Mouse (Mus musculus) kidney, postnatal 0 days (tissue): ENCODE results near the gene Trpc6. TPM values are rescaled to one million over a fixed set of nuclear protein-coding genes. Genes with fewer than 3 reads are reported as not detected.

Source experiments
- ATAC-seq: fragments of 200-750 bp; cut with Nextera tagmentation; replicated peaks from 2 replicates; pipeline ENCODE4 v1.8.0; 2017; ENCODE audit warnings: low read depth, moderate number of reproducible peaks, moderate TSS enrichment, moderate library complexity; ENCODE audit not compliant: low FRiP score
- DNase-seq: peaks from one replicate; pipeline ENCODE4 v3.0.0-alpha.2; 2016; ENCODE audit warnings: low spot score
- H3K27ac ChIP-seq: fragments of 300-500 bp; sonication (generic); 2 replicates; pipeline ENCODE4 v1.5.1; 2014; ENCODE audit warnings: mild to moderate bottlenecking
- H3K27me3 ChIP-seq: fragments of 300-500 bp; sonication (generic); 2 replicates; pipeline ENCODE4 v1.6.1; 2014; ENCODE audit warnings: low read length, mixed read lengths; ENCODE audit not compliant: insufficient read depth
- H3K36me3 ChIP-seq: fragments of 300-500 bp; sonication (generic); 2 replicates; pipeline ENCODE4 v1.6.1; 2014; ENCODE audit warnings: low read length, mixed read lengths; ENCODE audit not compliant: insufficient read depth
- H3K4me1 ChIP-seq: fragments of 300-500 bp; sonication (generic); replicated peaks from 2 replicates; pipeline ENCODE4 v1.6.1; 2014; ENCODE audit warnings: antibody characterized with exemption, low read length, mixed read lengths; ENCODE audit not compliant: insufficient read depth
- H3K4me2 ChIP-seq: fragments of 300-500 bp; sonication (generic); 2 replicates; pipeline ENCODE4 v1.6.1; 2014; ENCODE audit warnings: mild to moderate bottlenecking, low read length, moderate library complexity, mixed read lengths
- H3K4me3 ChIP-seq: fragments of 300-500 bp; sonication (generic); replicated peaks from 2 replicates; pipeline ENCODE4 v1.5.1; 2014; ENCODE audit warnings: low read depth, low read length
- H3K9ac ChIP-seq: fragments of 300-500 bp; sonication (generic); 2 replicates; pipeline ENCODE4 v1.6.1; 2014; ENCODE audit warnings: low read depth, low read length
- H3K9me3 ChIP-seq: fragments of 300-500 bp; sonication (generic); replicated peaks from 2 replicates; pipeline ENCODE4 v1.6.1; 2016; ENCODE audit warnings: low read length, inconsistent platforms, mixed read lengths
- CTCF ChIP-seq: IDR thresholded peaks from 2 replicates; pipeline ENCODE4 v1.5.1; 2016; ENCODE audit warnings: antibody characterized with exemption, low read depth, mild to moderate bottlenecking, moderate library complexity
- WGBS: fragments of 180-500 bp; shearing (Covaris S2); extraction: QIAGEN DNeasy Blood & Tissue Kit; methylation state at CpG from one replicate; pipeline ENCODE4 v1.1.7; 2014; 5-methylcytosine and 5-hydroxymethylcytosine counted together
- polyA plus RNA-seq: library from polyadenylated mRNA; unstranded; fragments of >200 nt; fragmentation: Nextera tagmentation; extraction: Ambion mirVana; gene quantifications from 2 replicates; pipeline ENCODE4 v1.2.1, GENCODE M21; 2015

Trpc6 gene
- polyA plus RNA-seq, 1 experiment from 2014 or later = 0.89 TPM

- H3K27ac ChIP-seq = no peak overlapping the region
- H3K4me2 ChIP-seq = no peak overlapping the region
- H3K4me3 ChIP-seq = no peak overlapping the region
- no peaks in the 10 kb centered on the region for H3K27me3 ChIP-seq
- H3K9me3 ChIP-seq = no peaks in the 10 kb centered on the region
- H3K4me1 ChIP-seq = no peaks in the 10 kb centered on the region
- no peak for ATAC-seq
- no peaks in the 10 kb centered on the region for H3K36me3 ChIP-seq
- 71% methylated on average over 2 of the region's 2 CpGs for WGBS
- DNase-seq = no peak
- no peak overlapping the region for H3K9ac ChIP-seq
- no peak for TF ChIP-seq CTCF
These were observed 149.2 kb downstream of the Trpc6 start for GRCm38 (mm10) chr9:8693177-8693576.

DNA sequence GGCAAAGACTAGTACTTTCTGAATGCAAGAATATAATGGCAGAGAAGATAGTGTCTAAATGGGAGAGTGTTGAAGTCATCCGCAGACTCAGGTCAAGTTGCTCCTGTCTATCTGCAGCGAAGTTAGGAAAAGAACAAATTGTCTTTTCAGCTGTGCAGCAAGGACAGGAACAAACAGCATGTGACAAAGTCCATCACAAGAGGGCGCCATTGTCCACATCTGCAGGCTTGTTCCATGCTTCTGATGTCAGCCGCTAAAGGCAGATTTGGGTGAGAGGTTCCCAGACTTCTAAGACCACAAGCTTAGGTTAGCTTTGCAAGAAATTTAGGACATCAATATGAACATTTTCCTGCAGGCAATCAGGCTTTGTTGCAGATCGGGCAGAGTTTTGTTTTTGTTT, 156.7 kb downstream of the Trpc6 start:
- no peaks in the 10 kb centered on the region for H3K36me3 ChIP-seq
- ATAC-seq = peak; percentile 74; the same call in 1 of the 2 replicates
- no peak overlapping the region for H3K4me2 ChIP-seq
- H3K27me3 ChIP-seq = no peaks in the 10 kb centered on the region
- 20% methylated on average over 5 of the region's 5 CpGs for WGBS
- DNase-seq = peak; percentile 85
- no peak overlapping the region for H3K27ac ChIP-seq
- H3K9ac ChIP-seq = no peak overlapping the region
- TF ChIP-seq CTCF = peak; percentile 97
- H3K4me1 ChIP-seq = no peaks in the 10 kb centered on the region
- no peaks in the 10 kb centered on the region for H3K9me3 ChIP-seq
- H3K4me3 ChIP-seq = no peak overlapping the region

DNA sequence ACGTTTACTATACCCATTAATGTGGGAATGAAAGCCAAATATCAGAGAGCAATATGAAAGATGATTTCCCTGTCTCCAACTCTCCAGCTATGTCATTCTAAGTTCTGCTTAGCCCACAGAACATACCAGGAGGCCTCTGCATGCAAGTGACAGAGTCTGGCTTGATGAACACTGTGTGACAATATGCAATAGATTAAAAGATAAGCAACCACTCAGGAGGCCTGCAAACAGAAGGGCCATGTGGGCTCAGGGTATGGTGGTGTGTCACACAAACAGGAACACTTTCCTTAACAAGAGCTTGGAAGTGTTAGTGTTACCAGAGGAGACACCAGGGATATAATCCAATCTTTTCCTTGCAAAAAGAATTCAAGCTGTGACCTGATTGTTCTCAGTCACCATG, 159.6 kb downstream of the Trpc6 start:
- H3K9ac ChIP-seq = no peak overlapping the region
- no peak overlapping the region for H3K4me3 ChIP-seq
- no peaks in the 10 kb centered on the region for H3K4me1 ChIP-seq
- no peak overlapping the region for H3K27ac ChIP-seq
- no peak for TF ChIP-seq CTCF
- no peak for ATAC-seq
- no peaks in the 10 kb centered on the region for H3K36me3 ChIP-seq
- H3K9me3 ChIP-seq = no peaks in the 10 kb centered on the region
- H3K4me2 ChIP-seq = no peak overlapping the region
- H3K27me3 ChIP-seq = no peaks in the 10 kb centered on the region
- 81% methylated on average over 1 of the region's 1 CpGs for WGBS
- no peak for DNase-seq

- ATAC-seq (no peak), DNase-seq (peak; percentile 7)
- Histone ChIP-seq H3K9me3 (no peaks in the 10 kb centered on the region), H3K9ac (no peak overlapping the region), H3K4me3 (no peak overlapping the region), H3K36me3 (no peaks in the 10 kb centered on the region), H3K4me1 (no peaks in the 10 kb centered on the region), H3K27ac (no peak overlapping the region), H3K27me3 (no peaks in the 10 kb centered on the region), H3K4me2 (no peak overlapping the region)
- no peak for TF ChIP-seq CTCF
- WGBS = 33% methylated on average over 5 of the region's 5 CpGs
These were observed 160.0 kb downstream of the Trpc6 start for GRCm38 (mm10) chr9:8703956-8704355.

- no peak for ATAC-seq
- no peak overlapping the region for H3K9ac ChIP-seq
- no peak overlapping the region for H3K4me2 ChIP-seq
- WGBS = 58% methylated on average over 3 of the region's 3 CpGs
- no peak overlapping the region for H3K27ac ChIP-seq
- no peaks in the 10 kb centered on the region for H3K36me3 ChIP-seq
- H3K4me1 ChIP-seq = no peaks in the 10 kb centered on the region
- H3K9me3 ChIP-seq = no peaks in the 10 kb centered on the region
- H3K4me3 ChIP-seq = no peak overlapping the region
- TF ChIP-seq CTCF = no peak
- DNase-seq = no peak
- H3K27me3 ChIP-seq = no peaks in the 10 kb centered on the region
These were observed 166.3 kb downstream of the Trpc6 start for GRCm38 (mm10) chr9:8710052-8710739.

- Histone ChIP-seq H3K9me3 (no peaks in the 10 kb centered on the region), H3K36me3 (no peaks in the 10 kb centered on the region), H3K4me3 (no peak overlapping the region), H3K27ac (no peak overlapping the region), H3K4me2 (no peak overlapping the region), H3K9ac (no peak overlapping the region), H3K27me3 (no peaks in the 10 kb centered on the region), H3K4me1 (no peaks in the 10 kb centered on the region)
- WGBS = 68% methylated on average over 1 of the region's 1 CpGs
- ATAC-seq = no peak
- no peak for DNase-seq
- TF ChIP-seq CTCF = peak; percentile 30; the same call in 1 of the 2 replicates
These were observed 175.1 kb downstream of the Trpc6 start for GRCm38 (mm10) chr9:8719017-8719416.

DNA sequence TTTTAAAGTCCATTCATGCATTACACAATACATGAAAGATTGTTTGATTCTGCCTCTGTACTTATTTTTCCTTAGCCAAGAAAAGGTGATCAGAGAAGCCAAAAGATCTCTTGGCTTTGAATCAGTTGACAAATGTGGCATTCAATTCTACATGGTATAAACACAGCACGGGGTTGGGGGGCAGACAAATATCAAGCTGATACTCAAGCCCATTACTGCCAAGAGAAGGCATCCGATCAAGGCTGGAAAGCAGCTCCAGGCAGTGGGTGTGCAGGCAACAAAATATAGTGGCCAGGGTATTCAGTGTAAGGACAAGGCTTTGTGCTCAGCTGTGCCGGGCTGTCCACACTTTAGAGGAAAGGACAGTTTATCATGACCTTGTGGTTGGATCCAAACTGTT, 185.1 kb downstream of the Trpc6 start:
- Histone ChIP-seq H3K27ac (no peak overlapping the region), H3K4me3 (no peak overlapping the region), H3K4me2 (no peak overlapping the region), H3K9me3 (no peaks in the 10 kb centered on the region), H3K36me3 (no peaks in the 10 kb centered on the region), H3K4me1 (no peaks in the 10 kb centered on the region), H3K9ac (no peak overlapping the region), H3K27me3 (no peaks in the 10 kb centered on the region)
- TF ChIP-seq CTCF = no peak
- no peak for DNase-seq
- WGBS = 80% methylated on average over 3 of the region's 3 CpGs
- ATAC-seq = no peak
